Mouse (Mus musculus) testis, postnatal 14 days (tissue): Measurements from ENCODE around the gene Dhh.
"Not testable (repeated sequence)": the region's sequence is repeated elsewhere in the genome, so short reads cannot be mapped to it uniquely, and the experiment has no call there.

Source experiments
- DNase-seq: peaks from one replicate; pipeline ENCODE4 v3.0.0; 2021; ENCODE audit warnings: low spot score

The Dhh gene

DNA sequence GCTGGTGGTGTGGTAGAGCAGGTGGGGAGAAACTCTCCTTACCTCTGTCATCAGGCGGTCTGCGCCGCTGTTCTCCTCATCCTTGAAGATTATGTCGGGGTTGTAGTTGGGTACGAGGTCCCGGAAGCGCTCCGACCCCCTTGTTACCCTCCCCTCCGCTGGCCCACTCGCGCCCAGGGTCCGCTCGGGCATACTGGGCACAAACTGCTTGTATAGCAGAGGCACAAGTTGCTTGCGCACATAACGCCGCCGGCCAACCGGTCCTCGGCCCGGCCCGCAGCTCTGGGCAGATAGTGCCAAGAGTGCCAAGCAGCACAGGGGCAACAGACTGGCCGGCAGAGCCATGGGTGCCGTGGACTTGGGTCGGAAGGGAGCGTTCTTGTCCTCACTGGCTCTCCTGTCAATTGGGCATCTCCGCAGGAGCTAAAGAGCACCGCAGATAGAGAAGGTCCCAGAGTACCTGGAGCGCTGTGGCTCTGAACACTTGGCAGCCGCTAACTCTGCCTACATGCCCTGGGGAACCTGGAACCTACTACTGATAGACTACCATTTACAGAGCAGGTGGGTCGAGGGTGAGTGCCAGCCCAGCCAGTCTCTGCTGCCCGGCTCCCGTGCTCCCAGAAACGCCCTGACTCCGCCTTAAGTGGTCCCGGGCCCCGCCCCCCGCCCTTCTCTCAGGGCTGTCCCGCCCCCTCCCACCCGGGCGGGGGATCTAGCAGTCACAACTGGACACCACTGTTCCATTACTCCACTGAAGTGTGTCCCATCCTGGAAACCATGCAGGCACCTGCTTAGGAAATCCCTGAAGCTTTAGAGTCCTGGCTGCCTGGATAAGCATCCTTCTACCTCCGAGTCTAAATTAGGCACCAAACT, at the start of gene Dhh:
Gene Dhh (minus strand): TSS at position 613 of the 873 bp plus-strand sequence.
- no peak for DNase-seq

- DNase-seq, result peak; percentile 57
Observed at GRCm38 (mm10) chr15:98947884-98948283, 49.5 kb upstream of the Dhh start.

DNA sequence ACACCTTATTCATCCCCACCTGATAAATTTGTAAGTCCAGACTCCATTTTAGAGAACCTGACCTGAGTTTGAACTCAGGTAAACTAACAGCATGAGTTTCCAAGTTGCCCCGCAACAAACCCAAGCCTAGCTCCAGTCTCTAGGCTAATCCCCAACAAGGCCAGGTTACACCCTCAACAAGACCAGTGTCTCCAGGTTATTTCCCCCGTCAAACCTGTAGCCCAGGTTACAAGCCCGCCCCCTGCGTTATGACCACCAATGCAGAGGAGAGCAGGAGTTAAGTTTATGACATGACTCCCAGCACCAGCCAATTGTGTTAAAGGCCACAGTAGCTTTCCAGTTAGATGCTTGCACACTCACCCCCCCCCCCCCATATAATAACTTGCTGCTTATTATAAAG, 44.8 kb upstream of the Dhh start:
- DNase-seq, result no peak

GRCm38 (mm10) chr15:98942081-98942480, 43.7 kb upstream of the Dhh start:
- no peak for DNase-seq

- no peak for DNase-seq
Observed at GRCm38 (mm10) chr15:98941539-98941938, 43.2 kb upstream of the Dhh start.

DNA sequence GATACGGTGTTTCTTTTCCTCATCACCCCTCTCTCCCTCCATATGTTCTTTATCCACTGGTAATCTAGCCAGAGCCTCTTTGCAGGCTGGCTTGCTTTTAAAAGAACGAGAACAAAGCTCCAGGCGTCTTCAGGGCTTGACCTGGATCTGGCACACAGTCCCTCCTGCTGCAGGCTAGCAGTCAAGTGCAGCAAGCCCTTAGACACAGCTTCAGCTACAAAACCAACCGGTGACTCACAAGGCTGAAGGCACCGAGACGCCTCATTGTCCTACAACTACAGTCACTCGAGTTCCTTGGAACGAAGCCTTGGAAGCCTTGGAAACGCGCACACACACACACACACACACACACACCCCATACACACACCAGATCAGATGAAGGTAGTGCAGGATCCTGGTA, 42.5 kb upstream of the Dhh start:
- no peak for DNase-seq

DNA sequence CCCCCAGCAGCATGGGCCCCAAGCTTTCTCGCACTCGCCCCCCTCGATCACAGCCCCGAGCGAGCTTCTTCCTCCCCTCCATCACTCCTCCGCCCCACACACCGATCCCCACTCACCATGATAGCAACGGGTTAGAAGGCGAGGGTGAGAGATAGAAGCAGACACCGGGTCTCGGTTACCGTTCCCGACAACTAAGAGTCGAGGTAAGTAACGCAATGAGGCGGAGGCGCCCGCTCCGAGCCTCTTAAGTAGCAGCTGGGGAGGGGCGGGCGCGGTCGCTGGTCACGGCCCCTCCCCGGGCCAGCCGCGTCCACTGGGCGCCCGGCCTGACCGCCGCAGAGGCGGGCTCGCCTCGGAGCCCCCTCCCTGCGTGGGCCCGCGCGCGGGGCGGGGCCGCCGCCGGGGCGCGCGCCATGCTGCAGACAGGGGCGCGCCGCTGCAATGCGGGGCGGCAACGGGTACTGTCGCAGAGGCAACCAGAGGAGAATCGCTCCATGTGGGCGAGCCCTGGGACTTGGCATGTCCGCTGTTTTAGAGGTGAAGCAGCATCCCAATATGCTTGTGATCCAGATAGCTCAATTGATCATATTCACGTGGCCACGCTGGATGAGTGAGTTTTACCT, 36.0 kb upstream of the Dhh start, which contains the start of gene Tuba1b:
Gene Tuba1b (minus strand): TSS at position 349 of the 623 bp plus-strand sequence.
- peak; percentile 84 for DNase-seq

GRCm38 (mm10) chr15:98933833-98934216, 35.5 kb upstream of the Dhh start:
- peak; percentile 93 for DNase-seq

DNA sequence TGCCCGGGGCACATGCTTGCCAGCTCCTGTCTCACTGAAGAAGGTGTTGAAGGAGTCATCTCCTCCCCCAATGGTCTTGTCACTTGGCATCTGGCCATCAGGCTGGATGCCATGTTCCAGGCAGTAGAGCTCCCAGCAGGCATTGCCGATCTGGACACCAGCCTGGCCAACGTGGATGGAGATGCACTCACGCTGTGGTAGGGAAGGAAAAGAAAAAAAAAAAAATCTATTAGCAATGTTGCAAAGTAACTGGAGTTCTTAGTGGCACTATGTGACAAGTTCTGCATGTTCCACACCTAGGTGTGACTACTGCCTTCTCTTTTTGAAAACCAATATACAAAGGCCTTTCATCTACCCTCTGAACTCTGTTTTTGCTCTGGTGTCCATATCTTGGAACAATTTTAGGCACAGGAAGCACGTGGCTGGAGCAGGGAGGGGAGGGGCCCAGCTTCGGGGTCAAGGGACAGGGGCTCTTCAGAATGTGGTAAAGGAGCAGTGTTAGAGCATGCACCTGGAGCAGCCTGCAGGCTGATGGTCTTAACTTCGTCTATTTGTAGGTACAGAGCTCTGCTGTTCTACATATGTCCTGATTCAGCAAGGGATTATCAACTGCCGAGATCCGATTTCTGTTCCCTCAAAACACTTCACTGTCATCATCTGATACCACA, 34.8 kb upstream of the Dhh start:
- DNase-seq, result not testable (repeated sequence)

DNA sequence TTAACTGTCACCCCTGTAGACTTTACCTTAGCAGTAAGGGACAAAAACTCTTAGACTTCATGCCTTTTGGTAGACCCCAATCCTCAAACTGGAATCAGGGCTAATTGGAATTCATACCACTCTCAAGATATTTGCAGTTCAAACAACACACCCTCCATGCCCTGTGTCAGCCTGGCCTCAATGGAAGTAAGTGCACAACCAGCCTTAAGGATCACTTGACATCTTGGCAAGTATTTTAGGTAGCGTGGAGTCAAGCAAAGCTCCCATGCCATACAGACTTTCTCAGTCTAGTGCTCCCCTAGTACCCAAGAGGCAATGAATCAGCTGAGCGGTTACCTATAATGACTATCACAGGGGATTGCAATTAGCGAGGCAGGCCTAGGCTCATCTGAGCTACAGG, 32.7 kb upstream of the Dhh start:
- no peak for DNase-seq

DNA sequence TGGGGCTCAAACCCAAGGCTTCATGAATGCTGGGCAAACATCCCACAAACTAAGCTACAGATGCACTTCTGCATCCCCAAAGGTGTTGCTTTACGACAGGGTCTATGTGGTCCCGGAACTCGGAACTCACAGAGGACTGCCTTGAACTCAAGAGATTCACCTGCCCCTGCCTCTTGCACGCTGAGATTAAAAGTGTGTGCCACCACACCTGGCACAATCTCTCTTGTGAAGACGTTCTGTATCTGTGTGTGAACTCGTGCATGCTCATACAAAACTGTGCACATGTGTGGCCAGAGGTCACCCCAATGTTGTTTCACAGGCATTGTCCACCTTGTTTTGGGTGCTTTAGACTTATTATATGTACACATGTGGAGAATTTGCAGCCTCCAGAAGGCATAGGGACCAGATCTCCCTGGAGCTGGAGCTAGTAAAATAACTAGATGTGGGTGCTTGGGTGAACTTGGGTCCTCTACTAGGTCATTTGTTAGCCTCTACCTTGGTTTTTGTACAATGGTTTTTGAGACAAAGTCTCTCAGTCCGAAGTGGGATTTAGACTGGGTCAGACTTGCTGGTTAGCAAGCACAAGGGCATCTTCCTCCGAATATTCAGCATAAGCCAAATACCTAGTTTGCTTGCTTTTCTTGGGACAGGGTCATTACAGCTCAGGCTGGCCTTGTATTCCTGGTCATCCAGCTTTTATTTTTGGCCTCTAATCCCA, 31.8 kb upstream of the Dhh start:
- DNase-seq, result no peak

DNA sequence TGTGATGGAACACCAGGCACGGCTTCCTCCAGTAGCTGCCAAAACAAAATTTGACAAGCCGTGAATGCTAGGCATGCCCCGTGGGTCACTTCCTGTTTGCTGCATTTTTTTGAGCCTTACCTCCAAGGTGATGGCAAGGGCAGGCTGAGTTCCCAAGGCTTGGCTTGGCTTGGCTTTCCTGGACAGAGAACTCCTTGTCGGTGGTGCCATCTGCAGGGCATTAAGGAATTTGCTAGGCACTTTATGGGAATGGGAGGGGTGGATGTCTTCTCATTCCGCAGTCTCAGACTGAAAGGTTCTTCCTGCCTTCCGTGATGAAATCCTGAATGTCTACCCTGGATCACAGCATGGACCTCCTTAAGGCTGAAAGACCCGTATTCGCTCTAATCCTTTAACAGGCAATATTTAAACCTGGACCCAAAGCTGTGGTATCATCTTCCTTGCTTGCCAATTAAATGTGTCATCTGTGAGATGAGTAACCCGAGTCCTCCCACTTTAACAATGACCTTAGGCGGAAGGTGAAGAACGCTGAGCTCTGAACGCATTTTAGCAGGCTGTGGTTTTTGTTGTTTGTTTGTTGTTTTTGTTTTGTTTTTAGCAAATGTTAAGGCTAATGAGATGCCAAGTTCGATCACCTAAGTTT, 30.4 kb upstream of the Dhh start:
- DNase-seq, result peak; percentile 41

- no peak for DNase-seq
Observed at GRCm38 (mm10) chr15:98927566-98927965, 29.2 kb upstream of the Dhh start.

DNA sequence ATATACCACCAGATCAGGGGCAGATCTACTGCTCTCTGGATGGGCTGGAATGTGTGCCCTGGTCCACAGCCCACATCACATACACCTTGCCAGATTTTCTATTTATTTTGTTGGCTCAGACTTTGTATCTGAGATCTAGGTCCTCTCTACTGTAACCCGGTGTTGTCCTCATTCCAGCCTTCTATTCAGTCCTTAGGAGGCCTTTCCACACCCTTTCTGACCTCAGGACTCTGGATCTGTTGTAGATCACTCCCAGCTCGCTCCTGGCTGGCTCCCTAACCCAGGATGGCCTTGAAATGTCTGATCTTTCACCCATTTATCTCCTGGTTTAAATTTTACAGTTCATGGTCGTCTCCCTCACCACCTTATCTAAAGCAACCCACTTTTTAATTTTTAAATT, 26.3 kb upstream of the Dhh start:
- no peak for DNase-seq

DNA sequence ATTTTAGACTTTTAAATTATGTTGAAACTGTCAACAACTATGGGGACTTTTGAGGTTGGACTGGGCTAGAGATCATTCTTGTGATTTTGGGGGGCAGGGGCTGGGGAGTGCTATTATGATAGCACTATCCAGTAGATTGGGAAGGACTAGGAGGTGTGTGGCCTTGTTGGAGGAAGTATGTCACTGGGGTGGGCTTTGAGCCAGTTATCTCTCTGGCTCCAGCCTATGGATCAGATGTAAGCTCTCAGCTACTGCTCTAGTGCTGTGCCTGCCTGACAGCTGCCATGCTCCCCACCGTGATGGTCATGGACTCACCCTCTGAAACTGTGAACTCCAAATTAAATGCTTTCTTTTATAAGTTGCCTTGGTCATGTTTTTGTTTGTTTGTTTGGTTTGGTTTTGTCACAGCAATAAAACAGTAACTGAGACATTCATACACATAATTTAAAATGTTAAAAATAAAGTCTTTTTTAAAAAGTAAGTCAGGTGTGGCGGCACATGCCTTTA, 24.7 kb upstream of the Dhh start:
- DNase-seq, result no peak

- no peak for DNase-seq
Observed at GRCm38 (mm10) chr15:98922581-98922980, 24.2 kb upstream of the Dhh start.

DNA sequence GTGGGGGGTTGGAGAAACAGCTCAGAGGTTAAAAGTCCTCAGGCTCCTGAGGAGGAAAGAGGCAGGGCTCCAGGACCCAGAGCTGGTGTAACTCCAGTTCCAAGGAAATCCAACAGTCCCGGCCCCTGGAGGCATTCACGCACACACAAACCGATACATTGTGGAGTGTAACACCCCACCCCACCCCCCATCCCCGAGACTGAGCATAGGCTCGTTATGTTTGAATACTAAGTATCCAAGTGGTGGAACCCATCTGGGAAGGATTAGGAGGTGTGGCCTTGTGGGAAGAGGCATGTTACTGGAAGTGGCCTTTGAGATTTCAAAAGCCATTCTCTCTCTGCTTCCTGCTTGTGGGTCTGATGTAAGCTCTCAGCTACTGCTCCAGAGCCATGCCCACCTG, 23.2 kb upstream of the Dhh start:
- DNase-seq, result peak; percentile 46

DNA sequence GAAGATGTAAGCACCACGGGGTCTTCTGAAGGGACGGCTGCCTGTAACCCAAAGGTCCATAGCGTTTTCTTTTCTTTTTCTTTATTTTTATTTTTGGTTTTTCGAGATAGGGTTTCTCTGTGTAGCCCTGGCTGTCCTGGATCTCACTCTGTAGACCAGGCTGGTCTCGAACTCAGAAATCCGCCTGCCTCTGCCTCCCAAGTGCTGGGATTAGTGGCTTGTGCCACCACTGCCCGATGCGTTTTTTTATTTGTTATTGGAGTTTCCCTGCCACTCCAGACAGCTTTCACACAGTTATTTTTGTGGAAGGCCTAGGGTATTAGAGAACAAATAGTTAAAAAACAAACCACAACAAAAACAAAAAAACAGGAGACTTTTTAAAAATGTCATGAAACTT, 20.2 kb upstream of the Dhh start:
- DNase-seq, result not testable (repeated sequence)

GRCm38 (mm10) chr15:98917538-98918498, 19.5 kb upstream of the Dhh start, which contains the start of gene Lmbr1l:
TSS of gene Lmbr1l (minus strand) at chr15:98918231.
- DNase-seq, result peak; percentile 100

- no peak for DNase-seq
Observed at GRCm38 (mm10) chr15:98917091-98917490, 18.8 kb upstream of the Dhh start.
